Mouse (Mus musculus) megakaryocyte, adult 5-6 weeks (primary cell): ENCODE results near the gene Dennd1b. TPM values are rescaled to one million over a fixed set of nuclear protein-coding genes. Genes with fewer than 3 reads are reported as not detected.
A peak's percentile ranks its signal among the peaks of the same experiment; 100 is the strongest.

ENCODE experiments used
- ATAC-seq: 2 replicates; pipeline ENCODE4 v1.8.0; 2016; ENCODE audit warnings: mild to moderate bottlenecking, inconsistent platforms; ENCODE audit not compliant: poor library complexity, severe bottlenecking
- total RNA-seq, 2 experiments: library from RNA; stranded (forward) in 1 of 2; stranded (reverse) in 1 of 2; fragments of 153-499, 151-499 nt in 1 of 2; fragments of 221-1000, 200-1000 nt in 1 of 2; gene quantifications; 2 replicates each; pipeline versions ENCODE4 v1.2.3 to v1.2.4; 2015 to 2017

The Dennd1b gene
- total RNA-seq, 2 experiments from 2014 or later: 21.0 to 28.1 TPM

DNA sequence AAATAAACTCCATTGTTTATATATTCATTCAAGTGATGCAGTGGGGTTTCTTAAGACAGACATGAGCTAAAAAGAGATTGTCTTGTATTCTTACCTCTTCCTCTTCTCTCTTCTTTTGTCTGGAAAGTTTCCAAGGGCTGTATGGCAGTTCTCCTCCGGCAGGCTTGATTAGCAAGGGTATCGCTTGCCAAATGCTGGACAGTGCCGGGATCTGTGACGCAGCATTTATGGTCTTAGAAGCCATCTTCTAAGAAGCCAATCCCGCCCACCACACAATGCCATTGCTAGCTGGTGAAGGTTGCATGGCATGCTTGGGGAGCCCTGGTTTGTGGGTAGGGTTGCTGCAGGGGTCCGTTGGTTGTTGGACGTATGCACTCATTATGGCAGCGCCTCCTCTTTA, 115.8 kb downstream of the Dennd1b start:
- ATAC-seq: no peak

DNA sequence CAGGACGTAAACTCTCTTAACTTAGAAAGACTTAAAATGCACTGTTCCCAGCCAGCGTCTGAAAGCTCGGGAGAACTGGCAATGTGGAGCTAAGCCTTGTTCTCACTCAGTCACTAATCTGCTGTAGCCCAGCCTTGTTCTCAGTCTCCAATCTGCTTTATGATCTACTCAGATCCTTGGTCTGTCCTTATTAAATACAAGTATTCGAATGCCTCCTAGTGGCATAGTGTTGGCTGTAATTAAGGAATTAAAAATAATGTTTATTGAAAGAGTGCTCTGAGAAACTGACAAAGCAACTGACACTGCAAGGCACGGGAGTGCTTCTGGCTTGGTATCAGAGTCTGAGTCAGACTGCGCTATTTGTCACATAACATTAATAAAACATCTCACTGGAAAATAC, 116.3 kb downstream of the Dennd1b start:
- no peak for ATAC-seq

DNA sequence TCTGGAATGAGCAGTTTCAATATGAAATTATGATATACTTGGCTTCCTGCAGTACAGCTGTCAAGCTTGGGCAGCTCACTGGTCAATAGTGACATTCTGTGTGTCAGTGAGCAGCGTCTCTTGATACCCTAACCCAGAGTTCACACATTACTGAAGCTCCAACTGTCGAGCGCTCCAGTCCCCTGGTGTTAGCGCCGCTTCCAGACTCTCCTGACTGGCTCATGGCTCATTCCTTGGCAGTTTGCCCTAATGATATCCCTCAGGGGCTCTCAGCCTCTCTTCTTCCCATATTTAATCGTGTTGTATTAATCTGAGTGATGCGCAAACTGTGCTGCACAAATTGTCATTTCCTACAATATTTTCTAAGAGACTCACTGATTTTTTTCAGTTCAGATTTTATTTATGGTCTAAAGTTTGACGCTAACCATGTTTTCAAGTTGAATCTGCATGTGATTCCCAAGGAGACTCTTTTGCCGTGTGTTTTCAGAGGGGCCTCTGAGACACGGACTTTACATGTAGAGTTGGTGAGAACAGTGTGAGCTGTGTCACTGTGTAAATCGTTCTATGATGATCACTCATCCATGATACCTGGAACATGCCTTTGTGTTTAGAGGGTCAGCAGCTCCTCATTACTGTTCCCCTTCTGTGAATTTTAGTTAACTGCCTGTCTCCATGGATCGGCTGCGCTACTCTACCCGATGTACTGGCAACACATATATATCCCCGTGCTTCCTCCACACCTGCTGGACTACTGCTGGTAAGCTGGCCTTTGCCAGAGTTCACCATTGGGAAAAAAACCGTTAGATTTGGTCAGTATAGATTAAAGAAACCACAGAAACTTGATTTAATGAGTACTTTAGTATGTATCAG, 117.5 kb downstream of the Dennd1b start:
- ATAC-seq: no peak

DNA sequence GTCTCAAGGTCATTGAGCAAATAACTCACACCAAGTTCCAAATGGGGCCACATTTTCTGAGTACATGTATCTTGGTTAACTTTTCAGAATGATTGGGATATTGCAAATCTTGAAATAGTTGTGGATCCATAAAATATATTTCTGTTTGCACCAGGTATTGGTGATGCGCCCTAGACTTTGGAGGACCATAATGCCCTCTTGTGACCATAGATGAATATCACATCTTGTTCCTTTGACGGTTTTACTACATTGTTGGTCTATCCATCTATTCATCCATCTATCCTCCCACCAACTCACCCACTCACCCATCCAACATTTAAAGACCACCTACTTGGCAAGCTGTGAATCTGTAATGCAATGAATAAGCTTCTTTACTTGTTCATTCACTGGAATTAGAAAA, 120.1 kb downstream of the Dennd1b start:
- no peak for ATAC-seq

DNA sequence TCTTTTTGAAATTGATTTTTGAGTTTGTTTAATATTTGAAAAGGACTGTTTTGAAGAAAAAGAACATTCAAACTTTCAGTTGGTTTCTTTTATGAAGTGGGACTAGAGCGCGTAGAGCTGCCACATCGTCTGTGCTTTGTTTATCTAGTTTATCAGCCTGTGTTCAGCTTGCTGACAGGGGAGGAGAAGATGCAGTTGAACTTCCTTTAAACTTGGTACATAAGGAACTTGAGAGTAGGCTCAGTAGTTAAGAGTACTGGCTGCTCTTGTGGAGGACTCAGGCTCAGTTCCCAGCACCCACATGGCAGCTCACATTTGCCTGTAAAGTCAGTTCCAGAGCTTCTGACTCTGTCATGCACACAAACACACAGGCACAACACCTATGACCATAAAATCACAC, 124.3 kb downstream of the Dennd1b start:
- no peak for ATAC-seq

DNA sequence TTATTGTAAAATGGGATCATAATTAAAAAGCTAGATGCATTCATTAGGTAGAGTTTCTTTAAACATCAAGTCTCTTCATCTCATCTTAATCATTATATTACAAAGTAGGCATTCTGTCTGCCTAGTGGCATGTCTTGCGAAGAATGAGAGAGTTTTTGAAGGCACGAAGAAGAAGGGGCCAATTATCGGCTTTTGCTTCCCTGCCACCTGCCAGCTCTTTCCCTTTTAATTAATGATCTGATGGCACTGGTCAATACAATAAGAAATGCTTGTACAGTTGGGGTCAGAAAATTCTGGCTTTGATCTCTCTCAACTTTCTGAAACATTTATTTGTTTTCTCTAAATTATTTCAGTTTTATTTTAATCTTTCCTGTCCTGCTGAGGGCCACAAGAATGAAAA, 127.5 kb downstream of the Dennd1b start:
- ATAC-seq: no peak

DNA sequence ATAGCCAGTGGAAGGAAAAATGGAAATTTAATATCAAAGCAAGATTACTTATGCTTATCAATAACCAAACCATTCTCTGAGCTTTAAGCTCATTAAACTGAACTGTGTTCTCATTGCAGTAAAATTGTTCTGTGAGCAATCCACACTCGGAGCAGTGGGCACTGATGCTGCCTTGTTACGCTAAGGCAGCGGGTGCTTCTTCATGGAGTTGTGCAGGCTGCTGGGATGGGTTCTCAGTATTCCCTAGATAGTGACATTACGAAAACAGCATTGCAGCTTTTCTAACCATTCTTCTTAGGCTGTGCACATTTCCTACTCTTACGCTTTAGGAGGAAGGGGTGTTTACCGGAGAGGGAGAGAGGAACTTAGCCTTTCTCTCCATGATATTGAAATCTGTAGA, 128.5 kb downstream of the Dennd1b start:
- ATAC-seq: no peak

DNA sequence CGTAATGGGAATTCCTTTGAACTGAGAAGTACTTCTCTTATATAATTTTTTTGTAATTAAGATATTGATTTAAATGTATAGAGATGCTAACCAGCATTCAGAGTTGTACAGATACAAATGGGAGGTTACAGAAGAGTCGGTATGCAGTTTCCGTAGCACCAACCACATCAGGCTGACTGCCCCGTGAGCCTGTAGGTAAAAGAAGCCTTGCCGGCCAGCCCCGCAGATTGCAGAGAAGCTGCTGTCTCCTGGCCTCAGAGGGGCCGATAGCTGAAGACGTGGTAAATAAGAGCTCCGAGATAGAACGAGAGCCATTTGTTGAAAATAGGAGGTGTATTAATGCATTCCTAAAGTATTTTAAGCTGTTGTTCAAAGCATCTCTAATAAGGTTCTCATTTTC, 128.9 kb downstream of the Dennd1b start:
- ATAC-seq: no peak

DNA sequence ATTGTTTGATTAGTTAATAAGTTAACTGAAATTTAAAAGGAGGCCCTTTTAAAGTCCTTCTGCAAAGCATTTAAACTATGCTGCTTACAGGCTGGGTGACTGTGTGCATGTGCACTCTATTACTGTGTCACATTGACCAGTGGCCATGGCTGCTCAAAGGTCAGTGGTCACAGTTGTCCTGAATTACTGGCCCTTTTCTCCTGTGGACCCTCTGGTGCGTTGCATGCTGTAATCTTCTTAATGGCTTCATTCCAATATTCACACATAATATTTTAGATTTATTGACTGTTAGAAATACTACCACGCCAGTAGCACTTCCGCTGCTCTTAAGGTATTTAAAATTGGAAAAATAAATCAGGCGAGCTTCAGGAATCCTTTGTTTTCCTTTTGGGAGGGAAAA, 129.5 kb downstream of the Dennd1b start:
- ATAC-seq: no peak

DNA sequence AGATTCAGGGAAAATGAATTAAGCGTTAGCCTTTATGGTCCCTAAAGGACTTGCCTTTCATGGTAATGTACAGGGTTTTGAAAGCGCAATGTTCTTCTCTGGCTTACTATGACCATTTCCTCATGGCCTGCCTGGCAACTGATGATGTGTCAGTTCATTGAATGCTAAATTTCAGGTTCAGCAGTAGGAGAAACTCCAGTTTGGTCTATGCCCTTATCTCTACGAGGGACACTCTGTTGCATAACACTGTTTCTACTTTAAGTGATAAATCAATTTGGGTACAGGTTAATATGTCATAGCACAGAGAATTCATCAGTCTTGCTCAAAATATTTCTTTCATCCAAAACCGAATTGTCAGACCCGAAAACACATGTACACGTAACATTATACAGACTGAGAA, 133.1 kb downstream of the Dennd1b start:
- ATAC-seq: no peak

DNA sequence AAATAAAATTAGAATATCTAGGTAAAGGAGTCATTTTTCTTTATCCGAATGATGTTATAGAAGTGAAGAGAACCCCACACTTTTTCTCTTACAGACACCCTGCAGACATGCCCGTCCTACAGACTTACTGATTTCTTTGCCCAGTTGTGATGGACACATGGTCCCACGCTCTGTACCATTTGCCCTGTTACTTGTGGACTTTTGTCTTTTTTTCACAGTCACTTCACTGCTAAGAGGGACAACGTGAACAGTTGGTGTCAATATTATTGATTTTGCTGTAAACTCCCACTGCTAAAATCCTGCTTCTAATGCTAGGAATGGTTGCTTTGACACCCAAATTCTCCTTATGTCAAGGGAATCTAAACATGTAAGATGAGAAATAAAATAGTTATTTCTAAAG, 134.9 kb downstream of the Dennd1b start:
- ATAC-seq: no peak

DNA sequence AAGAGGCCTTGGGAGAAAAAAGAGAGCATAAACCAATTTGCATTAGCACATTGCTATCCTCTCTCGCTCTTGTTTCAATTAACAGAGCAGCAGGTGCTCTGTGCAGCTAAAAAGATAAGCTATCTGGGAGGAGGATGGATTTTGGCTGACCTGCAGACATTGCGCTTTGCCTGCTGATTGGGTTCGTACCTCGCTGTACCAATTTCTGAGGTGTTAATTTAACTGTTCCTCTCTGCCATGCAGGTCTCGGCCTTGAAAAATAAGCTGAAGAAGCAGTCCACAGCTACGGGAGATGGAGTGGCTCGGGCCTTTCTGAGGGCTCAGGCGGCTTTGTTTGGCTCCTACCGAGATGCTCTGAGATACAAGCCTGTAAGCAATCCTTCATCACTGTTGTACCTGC, 138.5 kb downstream of the Dennd1b start:
- ATAC-seq: no peak

DNA sequence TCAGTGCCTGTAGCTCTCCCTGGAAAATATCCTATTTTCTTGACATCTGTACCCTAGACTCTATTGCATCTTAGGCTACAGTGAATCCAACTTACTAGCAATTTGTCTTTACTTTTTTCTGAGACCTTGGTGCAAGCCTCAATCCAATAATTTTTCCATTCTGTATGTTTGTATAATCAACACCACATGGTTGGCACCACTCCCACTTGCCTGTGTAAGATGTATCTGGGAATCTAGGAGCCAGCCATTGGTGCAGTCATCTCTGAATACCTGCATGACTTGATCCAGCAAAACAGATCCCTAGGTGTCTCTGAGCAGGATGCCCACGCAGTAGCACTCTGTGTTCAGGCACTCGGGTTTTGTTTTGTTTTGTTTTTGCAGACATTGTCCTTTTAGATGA, 145.0 kb downstream of the Dennd1b start:
- no peak for ATAC-seq

DNA sequence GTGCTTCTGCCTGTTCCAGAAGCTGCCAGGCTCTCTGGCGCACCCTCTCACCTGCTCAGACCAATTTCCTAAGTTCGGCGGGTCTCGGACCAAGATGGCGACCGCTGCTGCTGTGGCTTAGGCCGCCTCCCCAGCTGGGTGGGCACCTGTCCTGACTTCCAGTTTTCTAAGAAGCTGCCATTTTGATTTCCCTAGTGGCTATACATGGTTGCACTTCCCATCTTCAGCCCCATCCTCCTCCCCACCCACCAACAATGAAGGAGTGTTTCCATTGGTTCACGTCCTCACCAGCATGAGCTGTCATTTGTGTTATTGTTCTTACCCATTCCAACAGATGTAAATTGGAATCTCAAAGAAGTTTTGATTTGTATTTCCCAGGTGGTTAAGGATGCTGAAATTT, 159.4 kb downstream of the Dennd1b start:
- ATAC-seq: no peak

DNA sequence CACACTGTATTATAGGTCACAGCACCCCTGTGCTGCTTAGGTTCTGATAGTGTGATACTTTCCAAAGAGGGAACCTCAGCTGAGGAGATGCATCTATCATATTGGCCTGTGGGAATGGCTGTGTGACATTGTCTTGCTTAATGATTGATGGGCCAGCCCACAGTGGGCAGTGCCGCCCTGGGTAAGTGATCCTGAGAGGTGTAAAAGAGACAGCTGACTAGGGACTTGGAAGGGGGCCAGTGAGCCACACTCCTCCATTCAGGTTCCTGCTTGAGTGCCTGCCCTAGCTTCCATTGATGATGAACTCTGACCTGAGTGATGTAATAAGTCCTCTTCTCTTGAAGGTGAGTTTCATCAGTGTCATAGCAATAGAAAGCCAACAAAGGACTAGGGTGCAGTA, 176.4 kb downstream of the Dennd1b start:
- ATAC-seq: no peak

DNA sequence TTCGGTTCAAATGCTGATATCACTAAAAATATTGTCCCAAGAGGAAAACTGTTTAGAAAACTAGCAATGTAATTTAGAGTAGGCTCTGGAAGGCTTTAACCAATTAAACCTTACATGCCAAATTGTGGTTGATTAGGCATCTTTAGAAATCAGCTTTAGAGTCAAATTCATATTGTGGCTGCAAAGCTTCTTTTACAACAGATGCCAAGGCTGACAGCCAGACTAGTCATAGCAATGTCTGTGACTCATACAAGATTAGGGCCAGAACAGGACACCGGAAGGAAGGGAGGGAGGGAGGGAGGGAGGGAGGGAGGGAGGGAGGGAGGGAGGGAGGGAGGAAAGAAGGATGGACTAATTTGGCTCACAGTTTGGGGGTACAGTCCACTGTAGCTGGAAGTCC, 182.3 kb downstream of the Dennd1b start:
- no peak for ATAC-seq

DNA sequence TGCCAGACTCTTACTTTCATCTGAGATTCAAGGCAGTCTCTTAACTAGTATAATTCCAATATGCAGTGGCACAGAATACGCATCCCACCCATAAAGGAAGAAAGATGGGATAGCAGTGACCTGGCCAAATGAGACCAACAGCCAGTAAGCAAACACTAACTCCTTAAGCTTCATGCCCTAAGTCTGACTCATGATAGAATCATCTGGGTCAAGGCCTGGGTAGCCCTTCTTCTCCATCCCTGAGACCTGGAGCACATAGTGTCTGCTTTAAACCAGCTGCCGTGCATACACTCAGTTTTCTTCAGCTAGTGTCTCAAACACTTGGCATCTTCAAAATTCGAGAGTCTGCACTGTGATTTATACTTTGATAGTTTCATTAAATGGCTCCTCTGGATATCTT, 183.1 kb downstream of the Dennd1b start:
- ATAC-seq: no peak

DNA sequence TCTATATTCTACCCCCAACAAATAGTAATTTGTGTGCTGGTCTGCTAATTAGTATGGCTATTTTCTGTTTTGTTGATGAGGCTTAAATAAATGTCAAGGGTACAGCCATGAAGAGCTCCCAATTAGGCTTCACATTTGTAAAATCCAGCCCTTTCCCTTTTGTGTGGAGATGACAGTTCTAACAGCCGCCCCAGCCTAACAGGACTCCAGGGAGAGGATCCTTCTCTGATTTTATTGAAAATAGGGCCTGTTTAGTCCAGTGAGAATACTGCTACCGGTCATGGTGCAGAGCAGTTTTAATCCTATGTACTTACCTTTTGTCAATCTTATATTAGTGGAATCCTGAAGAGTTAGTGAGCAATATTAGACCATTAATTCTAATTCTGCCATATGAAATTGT, 189.8 kb downstream of the Dennd1b start:
- ATAC-seq: no peak

DNA sequence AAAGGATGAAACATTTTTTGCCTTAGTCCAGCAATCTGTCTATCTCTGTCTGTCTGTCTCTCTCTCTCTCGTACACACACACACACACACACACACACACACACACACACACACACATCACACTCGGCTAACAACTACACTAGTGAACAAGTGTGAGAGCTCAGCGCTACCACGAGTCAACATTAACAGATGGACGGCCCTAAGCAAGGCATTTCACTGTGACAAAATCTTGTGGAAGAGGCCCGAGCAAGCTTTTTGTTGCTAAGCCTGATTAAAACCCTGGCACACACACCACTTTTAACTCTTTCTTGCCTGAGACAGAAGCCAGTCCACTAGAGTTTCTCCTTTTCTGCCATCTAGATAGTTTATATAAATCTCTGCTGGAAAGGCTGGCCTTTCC, 190.3 kb downstream of the Dennd1b start:
- no peak for ATAC-seq

DNA sequence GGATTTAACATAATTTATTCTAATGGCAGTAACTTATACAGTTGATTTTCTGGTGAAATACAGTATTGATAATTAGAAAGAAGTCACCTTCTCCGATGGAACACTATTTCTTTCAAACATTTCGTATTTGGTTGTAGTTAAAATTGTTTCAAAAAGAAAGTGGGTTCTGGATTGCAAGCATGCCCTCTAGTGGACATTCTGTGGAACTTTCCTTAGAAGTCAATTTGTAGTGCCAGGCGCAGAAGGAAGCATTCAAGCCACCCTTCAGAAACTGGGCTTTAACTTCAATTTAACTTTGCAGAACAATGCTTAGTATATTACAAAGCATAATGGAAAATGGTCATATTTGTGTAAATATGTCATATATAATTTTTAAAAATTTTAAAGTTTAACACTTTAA, 193.2 kb downstream of the Dennd1b start:
- peak; percentile 73 for ATAC-seq

DNA sequence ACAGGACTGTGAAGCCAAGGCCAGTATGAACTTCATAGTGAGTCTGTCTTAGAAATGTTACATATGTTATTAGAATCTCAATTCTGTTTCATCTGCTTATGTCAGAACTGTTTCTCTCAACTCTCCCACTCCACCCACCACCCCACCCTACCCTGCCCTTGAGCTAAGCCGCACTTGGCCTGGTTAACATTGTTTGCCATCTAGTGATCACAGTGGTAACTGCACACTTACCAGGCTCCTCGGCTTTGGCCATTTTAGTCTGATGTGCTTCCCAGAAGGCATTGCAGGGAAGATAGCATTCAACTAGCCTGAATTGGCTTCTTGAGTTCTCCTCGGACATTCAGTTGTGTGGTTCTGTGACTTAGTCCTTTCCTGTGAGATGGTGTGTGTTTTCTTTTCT, 198.4 kb downstream of the Dennd1b start:
- no peak for ATAC-seq

DNA sequence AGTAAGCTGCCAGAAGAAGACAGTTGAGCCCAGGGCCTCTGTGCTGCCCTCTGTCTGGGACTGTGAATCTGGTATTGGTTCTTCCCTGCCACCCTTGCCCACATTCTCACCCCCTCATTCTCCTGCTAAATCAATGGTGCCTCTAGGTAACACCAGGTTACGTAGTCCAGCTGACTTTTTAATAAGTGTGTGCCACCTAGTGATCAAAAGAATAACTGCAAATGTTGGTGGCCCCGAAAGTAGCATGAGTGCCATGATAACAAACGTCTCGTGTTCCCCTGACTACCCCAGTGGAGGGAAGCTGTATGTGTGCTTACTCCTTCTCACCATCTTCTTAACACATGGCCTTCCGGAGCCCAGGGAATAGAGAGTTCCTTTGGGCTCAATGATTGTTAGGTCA, 199.6 kb downstream of the Dennd1b start:
- peak; percentile 47; the same call in 1 of the 2 replicates for ATAC-seq
